Mouse (Mus musculus): Measurements from ENCODE around the gene Cuedc1. TPM values are rescaled to one million over a fixed set of nuclear protein-coding genes. Genes with fewer than 3 reads are reported as not detected.

Cuedc1 gene
- polyA plus RNA-seq, 1 experiment from 2014 or later, result 42.0 TPM

DNA sequence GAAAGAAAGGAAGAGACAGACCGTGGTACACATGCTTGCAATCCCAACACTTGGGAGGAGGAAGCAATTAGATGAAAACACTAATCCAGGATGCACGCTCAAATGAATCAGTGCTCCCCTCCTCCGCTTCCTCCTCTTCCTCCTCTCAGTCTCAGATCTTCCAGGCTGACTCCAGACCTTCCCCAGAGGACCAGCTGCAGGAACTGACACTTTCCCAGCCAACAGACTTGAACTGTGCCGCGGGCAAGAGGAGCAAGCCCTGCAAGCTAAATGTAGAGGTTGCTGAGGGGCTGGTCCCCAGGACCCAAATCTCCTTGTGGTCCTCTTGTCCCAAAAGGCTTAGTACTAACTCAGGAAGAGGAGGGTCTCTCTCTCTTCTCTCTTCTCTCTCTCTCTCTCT is 8.7 kb upstream of the Cuedc1 start:
- H3K27ac ChIP-seq, result no peak overlapping the region
- H3K9me3 ChIP-seq, result no peaks in the 10 kb centered on the region
- WGBS, result 55% methylated on average over 5 of the region's 5 CpGs
- no peaks in the 10 kb centered on the region for H3K27me3 ChIP-seq
- H3K4me3 ChIP-seq, result no peak overlapping the region
- H3K36me3 ChIP-seq, result peaks cover 5% of the 10 kb centered on the region; the same call in 1 of the 2 replicates
- ATAC-seq (ENCODE audit: insufficient number of reproducible peaks, insufficient read depth, low FRiP score, low TSS enrichment), result no peak
- no peak overlapping the region for H3K9ac ChIP-seq
- H3K4me1 ChIP-seq, result peaks cover 17% of the 10 kb centered on the region
- H3K4me2 ChIP-seq (replicated peaks), result no peak overlapping the region

DNA sequence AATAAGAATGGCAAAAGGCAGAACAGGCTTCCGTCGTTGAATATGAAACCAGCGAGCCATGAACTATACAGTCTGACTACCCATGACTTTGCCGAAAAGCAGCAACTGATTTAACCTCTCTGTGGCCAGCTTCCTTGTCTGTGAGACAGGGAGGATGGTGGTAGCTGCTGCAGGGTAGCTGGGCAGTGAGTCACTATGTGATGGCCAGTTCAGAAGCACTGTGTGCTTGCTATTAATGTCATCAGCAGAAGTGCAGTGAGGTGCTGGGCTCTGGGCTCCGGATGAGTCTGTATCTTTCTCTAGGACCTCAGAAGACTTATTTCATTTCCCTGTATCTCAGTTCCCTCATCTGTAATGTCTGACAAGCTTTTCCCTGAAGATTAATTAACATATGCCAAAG is 7.6 kb upstream of the Cuedc1 start:
- H3K4me2 ChIP-seq (replicated peaks), result no peak overlapping the region
- 76% methylated on average over 5 of the region's 5 CpGs for WGBS
- no peak for ATAC-seq (ENCODE audit: insufficient number of reproducible peaks, insufficient read depth, low FRiP score, low TSS enrichment)

DNA sequence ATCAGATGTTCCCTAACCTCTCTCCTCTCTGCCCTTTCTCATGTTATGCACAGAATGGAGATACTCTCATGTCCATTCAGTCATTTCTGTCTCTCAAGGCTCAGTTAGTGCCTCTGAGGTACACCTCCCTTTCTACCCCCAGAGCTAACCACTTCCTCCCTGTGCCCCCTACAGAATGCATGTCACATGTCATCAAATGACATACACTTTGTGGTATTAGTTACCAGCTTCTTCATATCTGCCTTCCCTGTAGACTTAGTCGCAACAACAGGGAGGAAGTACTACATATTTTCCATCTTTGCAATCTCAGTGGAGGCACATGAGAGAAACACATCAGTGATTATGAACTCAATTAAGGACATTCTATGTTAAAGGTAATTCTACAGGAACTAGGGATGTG is 5.9 kb upstream of the Cuedc1 start:
- WGBS, result 66% methylated on average over 1 of the region's 1 CpGs
- no peak overlapping the region for H3K27ac ChIP-seq
- peaks cover 11% of the 10 kb centered on the region for H3K4me1 ChIP-seq
- H3K9me3 ChIP-seq, result no peaks in the 10 kb centered on the region
- no peak overlapping the region for H3K4me3 ChIP-seq
- H3K9ac ChIP-seq, result no peak overlapping the region
- H3K4me2 ChIP-seq (replicated peaks), result no peak overlapping the region
- H3K27me3 ChIP-seq, result 0 out of 2 replicates have a peak, but pooled peaks cover 4% of the 10 kb centered on the region
- ATAC-seq (ENCODE audit: insufficient number of reproducible peaks, insufficient read depth, low FRiP score, low TSS enrichment), result no peak
- no peaks in the 10 kb centered on the region for H3K36me3 ChIP-seq

More for the DNA sequence above, 7.6 kb upstream of the Cuedc1 start:
- peaks cover 17% of the 10 kb centered on the region for H3K4me1 ChIP-seq
- no peak overlapping the region for H3K4me3 ChIP-seq
- no peaks in the 10 kb centered on the region for H3K27me3 ChIP-seq
- no peak overlapping the region for H3K27ac ChIP-seq
- H3K9ac ChIP-seq, result no peak overlapping the region
- peaks cover 2% of the 10 kb centered on the region; the same call in 1 of the 2 replicates for H3K36me3 ChIP-seq
- H3K9me3 ChIP-seq, result no peaks in the 10 kb centered on the region

DNA sequence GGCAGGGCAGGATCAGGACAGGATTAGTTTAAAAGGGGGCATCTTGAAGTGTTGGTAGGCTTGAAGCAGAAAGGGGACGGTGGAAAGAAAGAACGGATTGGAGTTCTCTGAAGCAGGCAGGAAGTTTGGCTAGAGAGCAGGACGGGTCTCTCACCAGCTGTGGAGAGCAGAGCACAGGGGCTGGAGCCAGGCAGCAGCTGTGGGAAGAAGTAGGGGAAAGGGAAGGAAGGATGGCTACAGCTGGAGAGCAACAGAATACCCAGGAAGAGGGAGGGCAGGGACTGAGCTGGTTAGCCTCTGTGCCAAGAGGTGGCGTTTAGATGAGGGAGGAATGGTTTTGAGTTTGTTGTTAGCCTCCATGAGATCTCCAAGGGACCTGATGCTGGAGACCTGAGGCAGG is 685 bp upstream of the Cuedc1 start:
- 16% methylated on average over 4 of the region's 4 CpGs for WGBS
- peaks cover 27% of the 10 kb centered on the region for H3K4me1 ChIP-seq
- no peaks in the 10 kb centered on the region for H3K9me3 ChIP-seq
- H3K4me3 ChIP-seq, result no peak overlapping the region
- ATAC-seq (ENCODE audit: insufficient number of reproducible peaks, insufficient read depth, low FRiP score, low TSS enrichment), result no peak
- no peak overlapping the region for H3K9ac ChIP-seq
- H3K4me2 ChIP-seq (replicated peaks), result 0 out of 2 replicates have a peak overlapping the region, but pooled peaks have one; percentile 77
- H3K27me3 ChIP-seq, result 0 out of 2 replicates have a peak, but pooled peaks cover 9% of the 10 kb centered on the region
- H3K36me3 ChIP-seq, result no peaks in the 10 kb centered on the region
- 0 out of 2 replicates have a peak overlapping the region, but pooled peaks have one; percentile 27 for H3K27ac ChIP-seq

DNA sequence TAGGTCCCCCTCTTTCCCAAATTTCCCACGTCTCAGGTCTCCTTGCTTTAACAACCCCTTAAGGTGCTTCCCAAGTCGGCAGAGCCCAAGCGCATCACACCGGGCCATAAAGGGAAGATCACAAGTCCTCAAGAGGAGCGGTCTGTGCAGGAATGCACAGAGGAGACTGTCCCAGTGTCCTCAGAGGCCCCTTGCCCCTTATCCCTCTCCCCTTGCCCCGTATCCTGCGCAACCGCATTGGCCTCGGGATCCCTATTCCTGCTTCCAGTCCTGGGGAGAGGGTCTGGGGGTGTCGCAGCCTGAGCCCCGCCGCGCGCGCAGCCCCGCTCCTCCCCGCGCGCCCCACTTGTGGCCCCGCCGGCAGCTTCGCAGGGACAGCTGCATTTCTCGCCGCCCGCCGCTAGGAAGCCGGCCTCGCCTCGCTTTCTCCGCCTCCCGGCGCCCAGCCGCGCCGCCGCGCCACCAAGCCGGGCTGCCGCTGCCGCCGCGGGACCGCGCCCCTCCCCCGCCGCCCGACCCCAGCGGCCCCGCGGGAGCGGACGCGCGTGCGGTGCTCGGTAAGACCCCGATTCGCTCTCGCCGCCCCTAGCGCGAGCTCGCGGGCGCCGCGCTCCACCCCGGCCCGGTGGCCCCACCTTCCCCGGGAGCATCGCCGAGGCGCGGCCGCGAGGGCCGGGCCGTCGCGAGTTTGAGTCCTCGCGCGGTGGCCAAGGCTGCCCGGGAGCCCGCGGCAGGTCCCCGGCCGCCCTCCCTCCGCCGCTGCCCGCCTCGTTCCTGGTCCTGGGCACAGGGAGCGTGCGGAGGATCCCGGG is 1.1 kb downstream of the Cuedc1 start:
- H3K9ac ChIP-seq, result peak overlapping the region; percentile 96
- H3K36me3 ChIP-seq, result no peaks in the 10 kb centered on the region
- 0 out of 2 replicates have a peak, but pooled peaks cover 9% of the 10 kb centered on the region for H3K27me3 ChIP-seq
- under 1% methylated on average over 82 of the region's 95 CpGs for WGBS
- H3K4me3 ChIP-seq, result peak overlapping the region; percentile 74
- peak overlapping the region; percentile 77 for H3K4me2 ChIP-seq (replicated peaks)
- peak overlapping the region; percentile 87 for H3K27ac ChIP-seq
- no peaks in the 10 kb centered on the region for H3K9me3 ChIP-seq
- H3K4me1 ChIP-seq, result peaks cover 27% of the 10 kb centered on the region
- peak; percentile 65; the same call in 1 of the 2 replicates for ATAC-seq (ENCODE audit: insufficient number of reproducible peaks, insufficient read depth, low FRiP score, low TSS enrichment)

DNA sequence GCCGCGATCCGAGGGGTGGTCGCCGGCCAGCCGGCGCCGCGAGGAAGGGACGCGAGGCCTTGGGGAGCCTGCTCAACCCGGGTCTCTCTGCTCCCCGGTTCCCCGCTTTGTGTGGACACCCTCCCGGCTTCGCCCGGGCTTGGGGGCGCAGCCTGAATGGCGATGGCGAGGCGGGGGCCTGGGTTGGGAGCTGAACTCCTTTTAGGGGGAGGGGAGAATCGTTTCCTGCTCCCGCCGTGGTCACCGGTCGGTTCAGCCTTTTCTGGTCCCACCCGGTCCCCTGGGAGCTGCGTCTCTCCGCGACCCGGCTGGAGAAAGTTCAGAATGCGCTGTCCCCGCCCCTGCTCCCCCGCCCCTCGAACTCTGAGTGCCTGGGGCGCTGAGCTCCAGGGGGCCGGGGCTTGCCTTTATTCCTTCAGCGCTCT is 1.8 kb downstream of the Cuedc1 start:
- H3K27ac ChIP-seq, result peak overlapping the region; percentile 87
- H3K27me3 ChIP-seq, result 0 out of 2 replicates have a peak, but pooled peaks cover 9% of the 10 kb centered on the region
- peak overlapping the region; percentile 96 for H3K9ac ChIP-seq
- peak; percentile 16; the same call in 1 of the 2 replicates for ATAC-seq (ENCODE audit: insufficient number of reproducible peaks, insufficient read depth, low FRiP score, low TSS enrichment)
- no peaks in the 10 kb centered on the region for H3K9me3 ChIP-seq
- peak overlapping the region; percentile 77 for H3K4me2 ChIP-seq (replicated peaks)
- H3K36me3 ChIP-seq, result no peaks in the 10 kb centered on the region
- H3K4me3 ChIP-seq, result peak overlapping the region; percentile 74
- WGBS, result under 1% methylated on average over 38 of the region's 38 CpGs
- H3K4me1 ChIP-seq, result peaks cover 27% of the 10 kb centered on the region

DNA sequence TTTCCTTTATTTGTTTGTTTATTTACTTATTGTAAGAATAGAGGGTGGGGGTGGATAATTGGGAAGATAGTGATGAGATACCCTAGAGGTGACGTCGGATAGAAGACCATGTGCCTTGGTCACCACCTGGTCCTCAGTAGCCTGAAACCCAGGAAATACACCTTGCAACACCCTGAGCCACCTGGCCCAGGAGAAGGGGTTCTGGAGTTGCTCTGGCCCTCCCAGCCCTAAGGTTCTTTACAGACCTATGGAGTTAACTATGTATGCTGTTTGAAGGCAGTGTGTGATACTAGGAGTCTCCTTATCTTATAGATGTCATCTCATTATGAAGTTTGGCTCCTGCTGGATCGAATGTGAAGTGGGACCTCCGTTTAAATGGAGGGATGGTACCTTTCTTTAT is 2.3 kb downstream of the Cuedc1 start:
- ATAC-seq (ENCODE audit: insufficient number of reproducible peaks, insufficient read depth, low FRiP score, low TSS enrichment), result no peak
- H3K36me3 ChIP-seq, result no peaks in the 10 kb centered on the region
- no peak overlapping the region for H3K27ac ChIP-seq
- H3K4me1 ChIP-seq, result peaks cover 27% of the 10 kb centered on the region
- H3K9ac ChIP-seq, result peak overlapping the region; percentile 96; the same call in 1 of the 2 replicates
- H3K9me3 ChIP-seq, result no peaks in the 10 kb centered on the region
- peak overlapping the region; percentile 74 for H3K4me3 ChIP-seq
- peak overlapping the region; percentile 77 for H3K4me2 ChIP-seq (replicated peaks)
- WGBS, result 36% methylated on average over 4 of the region's 4 CpGs
- H3K27me3 ChIP-seq, result 0 out of 2 replicates have a peak, but pooled peaks cover 9% of the 10 kb centered on the region

DNA sequence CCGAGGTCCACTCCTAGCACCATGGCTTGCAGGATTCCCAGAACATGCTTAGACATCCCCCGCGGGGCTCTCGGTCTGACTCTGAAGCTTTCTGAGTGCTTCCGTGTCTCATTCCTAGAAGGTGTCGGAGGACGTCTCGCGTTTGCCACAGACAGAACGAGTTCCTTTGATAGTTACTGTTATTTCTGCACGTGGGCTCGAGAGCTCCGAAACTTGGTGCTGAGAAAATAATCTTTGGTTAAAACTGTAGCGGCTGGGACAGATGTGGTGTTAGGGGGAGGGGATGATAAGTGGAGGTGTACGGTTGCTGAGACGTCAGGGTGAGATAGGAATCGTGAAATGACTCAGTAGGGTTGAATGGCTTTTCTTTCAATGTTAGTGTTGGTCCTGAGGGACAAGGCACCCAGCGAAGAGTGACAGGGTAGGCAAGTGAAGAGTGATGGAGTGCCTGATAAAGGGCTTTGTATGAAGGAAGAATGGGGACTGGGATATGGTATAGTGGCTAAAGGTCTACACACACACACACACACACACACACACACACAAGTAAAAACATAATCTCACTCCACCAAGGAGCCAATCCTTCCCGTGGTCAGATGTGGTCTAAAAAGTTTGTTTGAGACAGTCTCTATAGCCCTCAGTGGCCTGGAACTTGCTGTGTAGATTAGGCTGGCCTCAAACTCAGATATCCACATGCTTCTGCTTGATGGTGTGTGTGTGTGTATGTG is 5.5 kb downstream of the Cuedc1 start:
- Histone ChIP-seq H3K4me1 (peaks cover 23% of the 10 kb centered on the region), H3K9me3 (no peaks in the 10 kb centered on the region), H3K27ac (no peak overlapping the region), H3K4me2 (replicated peaks) (no peak overlapping the region), H3K9ac (no peak overlapping the region), H3K36me3 (no peaks in the 10 kb centered on the region), H3K4me3 (no peak overlapping the region), H3K27me3 (no peaks in the 10 kb centered on the region)
- no peak for ATAC-seq (ENCODE audit: insufficient number of reproducible peaks, insufficient read depth, low FRiP score, low TSS enrichment)
- 90% methylated on average over 19 of the region's 19 CpGs for WGBS

DNA sequence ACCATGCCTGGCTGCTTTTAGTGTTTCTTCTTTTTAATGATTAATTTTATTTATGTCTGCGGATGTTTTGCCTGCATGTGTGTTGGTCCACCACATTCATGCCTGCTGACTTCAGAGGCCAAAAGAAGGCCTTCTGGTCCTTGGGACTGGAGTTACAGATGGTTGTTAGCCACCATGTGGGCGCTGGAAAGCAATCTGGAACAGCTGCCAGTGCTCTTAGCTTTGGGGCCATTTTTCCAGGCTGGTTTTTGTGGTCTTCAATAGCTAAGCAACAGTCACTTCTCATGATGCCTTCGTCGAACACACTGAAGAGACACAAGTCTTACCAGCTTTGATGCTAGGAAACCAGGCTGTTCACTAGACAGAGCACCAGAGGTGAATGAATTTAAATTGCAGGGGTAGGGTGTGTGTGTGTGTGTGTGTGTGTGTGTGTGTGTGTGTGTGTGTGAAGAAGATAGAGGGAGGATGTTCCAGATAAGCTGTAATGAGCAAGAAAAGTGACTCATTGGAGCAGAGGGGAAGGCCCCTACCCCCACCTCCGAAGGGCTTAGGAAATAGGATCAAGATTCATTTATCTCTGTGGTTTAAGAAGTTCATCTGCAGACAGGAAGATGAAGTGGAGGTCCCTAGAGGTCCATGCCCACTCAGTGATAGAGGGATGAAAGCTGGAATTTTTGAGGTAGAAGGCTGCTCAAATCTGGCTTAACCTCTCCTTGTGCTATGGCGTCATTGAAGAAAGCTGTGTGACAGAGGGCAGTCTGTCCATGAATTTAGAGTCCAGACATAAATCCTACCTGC is 7.8 kb downstream of the Cuedc1 start:
- H3K27ac ChIP-seq, result no peak overlapping the region
- no peak for ATAC-seq (ENCODE audit: insufficient number of reproducible peaks, insufficient read depth, low FRiP score, low TSS enrichment)
- no peaks in the 10 kb centered on the region for H3K9me3 ChIP-seq
- peaks cover 31% of the 10 kb centered on the region for H3K4me1 ChIP-seq
- H3K27me3 ChIP-seq, result no peaks in the 10 kb centered on the region
- H3K9ac ChIP-seq, result no peak overlapping the region
- H3K36me3 ChIP-seq, result no peaks in the 10 kb centered on the region
- no peak overlapping the region for H3K4me3 ChIP-seq
- H3K4me2 ChIP-seq (replicated peaks), result no peak overlapping the region
- WGBS, result 82% methylated on average over 6 of the region's 6 CpGs

DNA sequence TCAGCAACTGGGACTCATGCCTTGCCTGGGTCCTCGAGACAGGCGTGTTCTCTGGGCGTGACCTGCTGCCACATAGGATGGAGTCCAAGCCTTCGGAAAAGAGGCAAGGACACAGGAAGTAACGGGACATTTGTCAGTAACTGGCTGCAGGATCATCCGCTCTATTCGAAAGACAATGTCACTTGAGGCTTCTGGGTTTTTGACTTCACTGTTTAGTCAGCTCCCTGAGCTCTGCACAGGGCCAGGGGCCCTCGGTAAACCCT is 8.4 kb downstream of the Cuedc1 start:
- Histone ChIP-seq H3K4me2 (replicated peaks) (no peak overlapping the region), H3K9me3 (no peaks in the 10 kb centered on the region), H3K9ac (no peak overlapping the region), H3K4me3 (no peak overlapping the region), H3K27me3 (no peaks in the 10 kb centered on the region), H3K27ac (no peak overlapping the region), H3K36me3 (no peaks in the 10 kb centered on the region), H3K4me1 (peaks cover 27% of the 10 kb centered on the region)
- no peak for ATAC-seq (ENCODE audit: insufficient number of reproducible peaks, insufficient read depth, low FRiP score, low TSS enrichment)
- 70% methylated on average over 8 of the region's 8 CpGs for WGBS

DNA sequence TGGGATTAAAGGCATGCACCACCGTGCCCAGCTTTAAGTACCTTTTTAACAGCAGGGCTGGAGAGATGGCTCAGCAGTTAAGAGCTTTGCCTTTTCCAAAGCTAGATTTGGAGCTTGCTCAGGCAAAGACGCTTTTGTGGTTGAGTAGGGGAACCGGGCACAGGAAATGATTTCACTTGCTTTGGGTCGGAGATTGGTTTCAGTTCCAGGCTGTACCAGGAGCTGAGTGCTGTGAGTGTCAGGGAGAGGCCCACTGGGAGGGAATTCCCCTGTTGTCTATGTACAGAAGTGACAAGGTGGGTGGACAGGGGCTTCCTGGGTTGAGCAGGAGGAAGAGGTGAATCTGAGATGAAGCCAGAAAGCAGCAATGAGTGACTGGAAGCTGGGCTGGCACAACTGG is 9.5 kb downstream of the Cuedc1 start:
- no peak overlapping the region for H3K4me3 ChIP-seq
- peaks cover 27% of the 10 kb centered on the region for H3K4me1 ChIP-seq
- H3K27ac ChIP-seq, result no peak overlapping the region
- H3K27me3 ChIP-seq, result no peaks in the 10 kb centered on the region
- no peak overlapping the region for H3K9ac ChIP-seq
- no peak overlapping the region for H3K4me2 ChIP-seq (replicated peaks)
- H3K36me3 ChIP-seq, result no peaks in the 10 kb centered on the region
- ATAC-seq (ENCODE audit: insufficient number of reproducible peaks, insufficient read depth, low FRiP score, low TSS enrichment), result no peak
- no peaks in the 10 kb centered on the region for H3K9me3 ChIP-seq
- WGBS, result 69% methylated on average over 4 of the region's 4 CpGs
